Mouse (Mus musculus): ENCODE measurements around the gene Catsperz.

GRCm38 (mm10) chr19:6921647-6922567, 3.3 kb downstream of the Catsperz start, which contains the start of gene Esrra:
- TF ChIP-seq POLR2AphosphoS2 (IDR thresholded peaks at IDR 0.05; ENCODE audit: insufficient read length, low read depth) (peak; percentile 80), POLR2A (IDR thresholded peaks at IDR 0.05; ENCODE audit: insufficient read length, low read depth) (peak; percentile 81), MYOG (IDR thresholded peaks at IDR 0.05; ENCODE audit: control insufficient read depth in 1 of 3, insufficient read depth in 1 of 3, insufficient read length in 2 of 3, low read depth in 2 of 3) (peak in 1 of 3 experiments; percentile 35)
